Mouse (Mus musculus) right cerebral cortex, postnatal 14 days (tissue): Measurements from ENCODE around the gene Zranb3.
"Not testable (repeated sequence)": the region's sequence is repeated elsewhere in the genome, so short reads cannot be mapped to it uniquely, and the experiment has no call there.

Experiments
- DNase-seq: peaks from one replicate; pipeline ENCODE4 v3.0.0; 2022

Gene Zranb3

GRCm38 (mm10) chr1:128058625-128059024 is 44.2 kb downstream of the Zranb3 start:
- no peak for DNase-seq

- DNase-seq, result no peak
Measured at GRCm38 (mm10) chr1:128057269-128057668, 45.6 kb downstream of the Zranb3 start.

GRCm38 (mm10) chr1:128046920-128047319 is 55.9 kb downstream of the Zranb3 start:
- DNase-seq, result no peak

- no peak for DNase-seq
Measured at GRCm38 (mm10) chr1:128046455-128046854, 56.4 kb downstream of the Zranb3 start.

- no peak for DNase-seq
Measured at GRCm38 (mm10) chr1:128044181-128044580, 58.7 kb downstream of the Zranb3 start.

GRCm38 (mm10) chr1:128036296-128036695 is 66.6 kb downstream of the Zranb3 start:
- DNase-seq, result no peak

- DNase-seq, result no peak
Measured at GRCm38 (mm10) chr1:128032123-128032522, 70.7 kb downstream of the Zranb3 start.

GRCm38 (mm10) chr1:128031524-128031923 is 71.3 kb downstream of the Zranb3 start:
- DNase-seq, result no peak

GRCm38 (mm10) chr1:128024363-128025114 is 78.3 kb downstream of the Zranb3 start:
- DNase-seq, result no peak

- DNase-seq, result no peak
Measured at GRCm38 (mm10) chr1:128020001-128020770, 82.7 kb downstream of the Zranb3 start.

- no peak for DNase-seq
Measured at GRCm38 (mm10) chr1:128016035-128016492, 86.8 kb downstream of the Zranb3 start.

GRCm38 (mm10) chr1:128013698-128014386 is 89.0 kb downstream of the Zranb3 start:
- DNase-seq, result no peak

- no peak for DNase-seq
Measured at GRCm38 (mm10) chr1:128009751-128010150, 93.1 kb downstream of the Zranb3 start.

- not testable (repeated sequence) for DNase-seq
Measured at GRCm38 (mm10) chr1:128006042-128006600, 96.7 kb downstream of the Zranb3 start.

- DNase-seq, result no peak
Measured at GRCm38 (mm10) chr1:128004371-128004720, 98.5 kb downstream of the Zranb3 start.

GRCm38 (mm10) chr1:128003712-128004370 is 99.0 kb downstream of the Zranb3 start:
- no peak for DNase-seq

- no peak for DNase-seq
Measured at GRCm38 (mm10) chr1:128002159-128002558, 100.7 kb downstream of the Zranb3 start.

- not testable (repeated sequence) for DNase-seq
Measured at GRCm38 (mm10) chr1:128000931-128001330, 101.9 kb downstream of the Zranb3 start.

- DNase-seq, result no peak
Measured at GRCm38 (mm10) chr1:127993892-127994291, 109.0 kb downstream of the Zranb3 start.

- peak; percentile 25 for DNase-seq
Measured at GRCm38 (mm10) chr1:127989876-127990731, 112.7 kb downstream of the Zranb3 start.

GRCm38 (mm10) chr1:127989387-127989786 is 113.5 kb downstream of the Zranb3 start:
- no peak for DNase-seq

- DNase-seq, result no peak
Measured at GRCm38 (mm10) chr1:127988246-127988645, 114.6 kb downstream of the Zranb3 start.
